Mouse (Mus musculus) hindbrain, embryonic 11.5 days (tissue): Measurements from ENCODE around the gene Edem2. TPM values are rescaled to one million over a fixed set of nuclear protein-coding genes. Genes with fewer than 3 reads are reported as not detected.
A peak's percentile ranks its signal among the peaks of the same experiment; 100 is the strongest.

ENCODE experiments used
- ATAC-seq: fragments of 200-750 bp; cut with Nextera tagmentation; 2 replicates; pipeline ENCODE4 v1.8.0; 2017; ENCODE audit warnings: mild to moderate bottlenecking, moderate TSS enrichment, moderate library complexity; ENCODE audit not compliant: low FRiP score
- DNase-seq: peaks from one replicate; pipeline ENCODE4 v3.0.0-alpha.2; 2015; ENCODE audit warnings: low spot score
- H3K27ac ChIP-seq: fragments of 300-500 bp; sonication (generic); 2 replicates; pipeline ENCODE4 v1.5.1; 2014; ENCODE audit warnings: mild to moderate bottlenecking, low read depth, low read length
- H3K27me3 ChIP-seq: fragments of 300-500 bp; sonication (generic); 2 replicates; pipeline ENCODE4 v1.6.1; 2014; ENCODE audit warnings: mild to moderate bottlenecking, low read length, moderate library complexity, mixed read lengths; ENCODE audit not compliant: control insufficient read depth, insufficient read depth
- H3K36me3 ChIP-seq: fragments of 300-500 bp; sonication (generic); 2 replicates; pipeline ENCODE4 v1.6.1; 2014; ENCODE audit warnings: mild to moderate bottlenecking, low read length, moderate library complexity, mixed read lengths; ENCODE audit not compliant: control insufficient read depth, insufficient read depth
- H3K4me1 ChIP-seq: fragments of 300-500 bp; sonication (generic); replicated peaks from 2 replicates; pipeline ENCODE4 v1.6.1; 2014; ENCODE audit warnings: low read length, mixed read lengths; ENCODE audit not compliant: control insufficient read depth, insufficient read depth
- H3K4me2 ChIP-seq: fragments of 300-500 bp; sonication (generic); replicated peaks from 2 replicates; pipeline ENCODE4 v1.6.1; 2014; ENCODE audit warnings: mild to moderate bottlenecking, low read depth, low read length
- H3K4me3 ChIP-seq: fragments of 300-500 bp; sonication (generic); 2 replicates; pipeline ENCODE4 v1.5.1; 2014; ENCODE audit warnings: low read depth, low read length
- H3K9ac ChIP-seq: fragments of 300-500 bp; sonication (generic); 2 replicates; pipeline ENCODE4 v1.6.1; 2014; ENCODE audit warnings: low read depth, low read length
- H3K9me3 ChIP-seq: fragments of 300-500 bp; sonication (generic); 2 replicates; pipeline ENCODE4 v1.6.1; 2016; ENCODE audit warnings: low read length; ENCODE audit not compliant: control insufficient read depth
- WGBS: fragments of 180-500 bp; shearing (Covaris S2); extraction: QIAGEN DNeasy Blood & Tissue Kit; methylation state at CpG from one replicate; pipeline ENCODE4 v1.1.7; 2014; 5-methylcytosine and 5-hydroxymethylcytosine counted together
- polyA plus RNA-seq: library from polyadenylated mRNA; unstranded; fragments of >200 nt; fragmentation: Nextera tagmentation; extraction: Ambion mirVana; gene quantifications from 2 replicates; pipeline ENCODE4 v1.2.1, GENCODE M21; 2014

The Edem2 gene
- polyA plus RNA-seq: 36.0 and 37.4 TPM in 2 replicates

DNA sequence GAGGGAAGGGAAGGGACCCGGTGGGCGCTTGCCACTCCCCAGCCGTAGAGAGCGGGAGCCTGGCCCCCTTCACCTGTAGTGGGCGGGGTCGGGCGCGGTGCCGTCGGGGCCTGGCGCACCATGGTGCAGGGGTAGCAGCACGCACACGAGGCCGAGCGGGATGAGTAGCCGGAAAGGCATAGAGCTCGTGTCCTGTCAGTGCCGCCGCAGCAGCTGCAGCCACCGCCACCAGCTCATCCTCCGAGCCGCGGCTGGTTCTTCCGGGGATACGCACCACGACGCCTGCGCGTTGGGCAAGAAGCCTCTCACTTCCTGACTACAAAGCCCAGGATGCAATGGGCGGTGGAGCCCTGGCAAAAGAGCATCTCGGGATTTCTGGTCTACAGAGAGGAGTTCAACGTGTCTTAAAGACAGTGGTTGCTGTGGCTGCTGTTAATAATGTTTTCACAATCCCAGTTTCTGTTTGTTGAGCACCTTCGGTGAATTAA is at the start of gene Edem2:
Gene Edem2 (minus strand): TSS at position 318 of the 488 bp plus-strand sequence.
- Histone ChIP-seq H3K4me1 (no peaks in the 10 kb centered on the region), H3K9ac (peak within 1 kb of the TSS; percentile 81), H3K27ac (no peak within 1 kb of the TSS), H3K4me3 (peak within 1 kb of the TSS; percentile 77), H3K9me3 (no peaks in the 10 kb centered on the region), H3K4me2 (peak within 1 kb of the TSS; percentile 87), H3K27me3 (no peaks in the 10 kb centered on the region), H3K36me3 (no peaks in the 10 kb centered on the region)
- under 1% methylated on average over 33 of the region's 33 CpGs for WGBS
- peak; percentile 96 for DNase-seq
- peak; percentile 92 for ATAC-seq

DNA sequence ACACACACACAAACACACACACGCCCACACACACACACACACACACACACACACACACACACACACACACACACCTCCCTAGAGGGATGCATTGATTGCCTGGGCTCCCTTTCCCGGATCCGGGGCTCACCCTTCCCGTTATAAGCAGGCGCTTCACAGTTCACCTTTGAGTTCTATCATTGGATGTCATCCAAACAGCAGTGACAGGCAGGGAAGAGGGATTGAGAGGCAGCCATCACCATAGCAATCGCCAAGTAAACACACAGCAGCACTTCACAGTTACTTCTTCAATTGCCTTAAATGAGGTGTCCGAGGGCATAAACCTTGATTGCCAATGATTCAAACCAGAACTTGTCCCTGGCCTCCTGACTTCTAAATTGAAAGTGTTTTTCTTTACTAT is 49.8 kb upstream of the Edem2 start:
- Histone ChIP-seq H3K4me1 (0 out of 2 replicates have a peak, but pooled peaks cover 2% of the 10 kb centered on the region), H3K9ac (no peak overlapping the region), H3K4me2 (no peak overlapping the region), H3K27ac (no peak overlapping the region), H3K36me3 (no peaks in the 10 kb centered on the region), H3K9me3 (no peaks in the 10 kb centered on the region), H3K27me3 (peaks cover 7% of the 10 kb centered on the region; the same call in 1 of the 2 replicates), H3K4me3 (no peak overlapping the region)
- ATAC-seq (no peak), DNase-seq (no peak)
- WGBS: 69% methylated on average over 7 of the region's 7 CpGs

DNA sequence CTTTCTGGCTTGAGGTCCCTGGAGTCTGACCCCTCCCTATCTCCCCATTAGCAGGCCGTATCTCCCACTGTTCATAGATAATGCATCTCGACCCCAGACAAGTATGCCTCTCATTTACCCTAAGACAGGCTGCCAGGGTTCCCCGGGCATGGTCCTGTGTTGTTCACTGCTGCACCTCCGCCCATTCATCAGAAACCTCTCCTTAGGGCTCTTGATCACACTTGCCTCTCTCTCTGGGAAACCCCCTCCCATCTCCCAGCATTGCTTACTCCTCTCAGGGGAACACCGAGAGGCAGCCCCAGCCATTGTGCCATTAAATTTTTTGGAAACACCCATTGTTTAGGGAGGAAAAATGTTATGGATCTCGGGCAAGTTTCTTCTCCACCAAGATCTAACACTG is 48.7 kb upstream of the Edem2 start:
- Histone ChIP-seq H3K27me3 (peaks cover 14% of the 10 kb centered on the region), H3K27ac (no peak overlapping the region), H3K9me3 (no peaks in the 10 kb centered on the region), H3K36me3 (no peaks in the 10 kb centered on the region), H3K4me3 (no peak overlapping the region), H3K4me2 (no peak overlapping the region), H3K4me1 (0 out of 2 replicates have a peak, but pooled peaks cover 2% of the 10 kb centered on the region), H3K9ac (no peak overlapping the region)
- DNase-seq (no peak), ATAC-seq (no peak)
- 57% methylated on average over 6 of the region's 6 CpGs for WGBS

DNA sequence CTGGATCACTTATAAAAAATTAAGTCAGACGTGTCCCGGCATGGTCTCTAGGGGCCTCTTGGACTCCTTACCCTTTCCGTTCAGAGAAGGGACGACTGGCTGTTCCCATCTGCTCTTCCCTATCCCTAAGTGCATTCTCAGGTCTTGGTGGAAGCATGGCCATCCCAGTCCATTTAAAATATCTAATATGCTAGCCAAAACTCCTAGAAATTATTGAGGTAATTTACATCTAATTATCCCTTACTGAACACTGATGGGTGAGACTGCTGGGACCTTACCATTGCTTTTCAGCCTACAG is 48.4 kb upstream of the Edem2 start:
- Histone ChIP-seq H3K36me3 (no peaks in the 10 kb centered on the region), H3K9ac (no peak overlapping the region), H3K4me2 (no peak overlapping the region), H3K27me3 (peaks cover 14% of the 10 kb centered on the region), H3K27ac (no peak overlapping the region), H3K4me1 (0 out of 2 replicates have a peak, but pooled peaks cover 2% of the 10 kb centered on the region), H3K4me3 (no peak overlapping the region), H3K9me3 (no peaks in the 10 kb centered on the region)
- DNase-seq (no peak), ATAC-seq (no peak)
- 63% methylated on average over 4 of the region's 4 CpGs for WGBS

DNA sequence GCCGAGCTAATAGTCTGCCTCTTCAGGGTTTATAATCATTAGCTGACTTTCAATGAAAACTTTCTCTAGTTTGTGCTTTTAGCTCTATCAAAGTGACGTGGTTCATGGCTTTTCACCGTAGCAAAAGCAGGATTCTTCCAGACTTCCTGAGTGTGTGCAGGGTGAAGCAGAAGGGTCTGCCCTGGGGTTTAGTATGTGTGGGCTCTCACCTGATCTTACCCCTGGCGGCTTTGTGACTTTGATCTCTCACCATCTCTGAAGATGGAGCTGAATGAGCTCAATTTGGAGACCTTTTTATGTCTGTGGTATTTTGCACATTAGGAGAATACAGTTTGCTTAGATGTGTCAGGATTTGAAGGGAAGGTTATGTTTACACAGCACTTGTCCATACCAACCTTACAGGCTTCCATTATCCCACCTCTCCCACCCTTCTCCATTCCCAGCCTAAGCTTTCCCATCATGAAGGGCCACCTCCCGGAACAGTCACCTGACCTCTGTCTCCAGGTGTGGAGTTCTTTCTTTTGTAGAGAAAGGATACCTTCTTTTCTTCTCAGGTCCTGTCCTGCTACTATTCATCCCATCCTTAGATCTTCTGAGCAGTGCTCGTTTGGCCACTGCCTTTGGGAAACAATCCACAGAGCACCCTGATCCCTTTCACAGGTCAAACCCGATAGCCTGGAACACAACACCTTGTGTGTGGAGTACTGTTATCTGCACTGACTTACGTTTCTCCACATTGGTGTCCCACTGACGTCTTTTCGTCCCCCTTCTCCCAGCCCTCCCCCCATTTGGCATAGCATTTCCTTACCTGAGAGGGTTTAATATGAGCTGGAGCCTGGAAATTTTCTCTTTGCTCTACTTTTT is 47.8 kb upstream of the Edem2 start:
- H3K27ac ChIP-seq: no peak overlapping the region
- no peak overlapping the region for H3K9ac ChIP-seq
- H3K4me2 ChIP-seq: no peak overlapping the region
- H3K9me3 ChIP-seq: no peaks in the 10 kb centered on the region
- DNase-seq (no peak), ATAC-seq (no peak)
- H3K27me3 ChIP-seq: peaks cover 14% of the 10 kb centered on the region
- WGBS: 77% methylated on average over 10 of the region's 10 CpGs
- no peaks in the 10 kb centered on the region for H3K36me3 ChIP-seq
- no peak overlapping the region for H3K4me3 ChIP-seq
- 0 out of 2 replicates have a peak, but pooled peaks cover 2% of the 10 kb centered on the region for H3K4me1 ChIP-seq

DNA sequence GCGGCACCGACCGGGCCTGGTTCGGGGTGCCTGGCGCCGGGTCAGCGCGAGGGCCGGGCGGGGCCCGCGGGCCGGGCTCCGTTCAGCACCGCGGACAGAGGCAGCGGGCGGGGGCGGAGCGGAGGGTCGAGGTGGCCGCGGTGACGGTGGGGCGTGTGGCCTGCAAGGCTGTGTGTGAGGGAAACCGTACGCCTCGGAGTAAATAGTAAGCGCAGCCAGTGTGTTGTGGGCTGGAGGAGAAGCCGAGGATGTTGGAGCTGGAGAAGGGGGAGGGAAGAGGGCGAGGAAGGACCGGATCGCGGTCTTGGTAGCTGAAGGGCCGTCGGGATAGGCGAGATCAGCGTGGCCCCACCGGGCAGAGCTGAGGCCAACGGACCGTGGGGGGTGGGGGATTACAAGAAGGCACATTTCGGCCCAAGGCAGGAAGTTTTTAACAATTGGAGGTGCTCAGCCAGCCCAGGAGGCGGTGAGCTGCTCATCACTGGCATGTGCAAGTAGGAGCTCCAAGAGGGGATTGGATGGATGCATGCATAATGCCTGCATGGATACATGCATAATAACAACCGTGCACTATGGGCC is 46.5 kb upstream of the Edem2 start:
- Histone ChIP-seq H3K27ac (peak overlapping the region; percentile 67), H3K4me1 (0 out of 2 replicates have a peak, but pooled peaks cover 2% of the 10 kb centered on the region), H3K27me3 (peaks cover 14% of the 10 kb centered on the region), H3K9ac (peak overlapping the region; percentile 74), H3K9me3 (no peaks in the 10 kb centered on the region), H3K4me3 (peak overlapping the region; percentile 53), H3K36me3 (no peaks in the 10 kb centered on the region), H3K4me2 (peak overlapping the region; percentile 86)
- WGBS: 2% methylated on average over 44 of the region's 44 CpGs
- ATAC-seq: peak; percentile 77
- peak; percentile 79 for DNase-seq

DNA sequence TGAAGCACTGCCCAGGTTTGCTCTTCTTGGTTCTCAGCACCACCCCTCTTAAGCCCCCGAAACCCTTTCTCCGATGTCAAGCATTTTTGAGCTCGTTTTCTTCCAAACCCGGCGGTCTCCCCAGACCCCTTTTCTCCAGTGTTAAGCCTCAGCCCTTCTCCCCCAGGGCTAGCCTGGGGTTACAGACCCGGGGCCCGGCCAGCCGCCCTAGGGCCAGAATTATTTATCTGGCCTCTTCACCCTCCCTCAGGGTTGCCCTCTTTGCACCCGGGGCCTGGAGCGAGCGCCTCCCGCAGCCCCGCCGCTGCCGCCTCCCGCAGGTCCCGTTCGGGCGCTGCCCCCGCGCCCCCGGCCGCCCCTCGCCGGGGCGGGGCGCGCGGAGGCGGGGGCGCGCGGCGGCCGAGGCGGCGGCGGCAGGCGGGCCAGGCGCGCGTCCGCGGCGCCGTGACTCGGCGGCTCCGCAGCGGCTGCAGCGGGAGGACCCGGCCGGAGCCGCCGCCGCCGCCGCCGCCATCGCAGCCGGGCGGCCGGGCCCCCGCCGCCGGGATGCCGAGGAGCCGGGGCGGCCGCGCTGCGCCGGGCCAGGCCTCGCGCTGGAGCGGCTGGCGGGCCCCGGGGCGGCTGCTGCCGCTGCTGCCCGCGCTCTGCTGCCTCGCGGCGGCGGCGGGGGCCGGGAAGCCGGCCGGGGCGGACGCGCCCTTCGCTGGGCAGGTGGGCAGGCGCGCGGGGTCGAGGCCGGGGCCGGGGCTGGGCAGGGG is 45.8 kb upstream of the Edem2 start, which contains the start of gene Mmp24:
Gene Mmp24 (plus strand): TSS at position 416 of the 758 bp plus-strand sequence.
- Histone ChIP-seq H3K9me3 (no peaks in the 10 kb centered on the region), H3K4me1 (0 out of 2 replicates have a peak, but pooled peaks cover 2% of the 10 kb centered on the region), H3K9ac (peak within 1 kb of the TSS; percentile 74), H3K27me3 (peaks cover 14% of the 10 kb centered on the region), H3K27ac (peak within 1 kb of the TSS; percentile 67), H3K4me3 (peak within 1 kb of the TSS; percentile 53), H3K36me3 (no peaks in the 10 kb centered on the region), H3K4me2 (peak within 1 kb of the TSS; percentile 86)
- WGBS: 2% methylated on average over 51 of the region's 100 CpGs
- ATAC-seq (no peak), DNase-seq (peak; percentile 29)

DNA sequence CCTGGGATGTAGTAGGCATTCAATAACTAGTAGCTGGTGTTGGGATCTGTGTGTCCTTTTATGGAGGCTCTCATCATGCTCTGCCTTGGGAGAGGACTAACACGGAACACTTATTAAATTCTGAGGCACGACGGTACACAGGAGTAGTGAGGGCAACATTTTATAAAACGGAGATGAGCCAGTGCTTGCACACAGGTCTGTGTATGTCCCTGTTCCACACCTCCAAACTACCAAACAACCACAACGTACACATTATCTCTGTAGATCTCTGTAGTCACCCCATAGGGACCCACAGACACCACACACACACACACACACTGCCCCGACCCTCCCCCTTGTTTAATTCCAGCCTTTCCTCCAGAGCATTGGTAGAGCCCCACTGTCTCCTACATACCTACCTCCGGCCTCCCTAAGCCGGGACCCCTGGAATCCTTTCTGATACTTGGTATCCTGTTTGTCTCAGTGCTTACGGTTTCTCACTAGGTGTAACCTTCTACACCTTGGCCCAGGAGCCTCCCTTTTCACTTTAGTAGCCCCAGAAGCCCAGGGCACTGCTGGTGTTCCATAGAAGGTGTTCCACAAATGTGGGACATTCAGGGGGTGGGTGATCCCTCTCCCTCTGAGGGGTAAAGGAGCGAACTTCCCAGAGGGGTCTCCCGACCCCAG is 45.1 kb upstream of the Edem2 start:
- 65% methylated on average over 11 of the region's 11 CpGs for WGBS
- Histone ChIP-seq H3K4me3 (peak overlapping the region; percentile 53; the same call in 1 of the 2 replicates), H3K27me3 (peaks cover 14% of the 10 kb centered on the region), H3K9ac (no peak overlapping the region), H3K9me3 (no peaks in the 10 kb centered on the region), H3K4me2 (peak overlapping the region; percentile 86), H3K36me3 (no peaks in the 10 kb centered on the region), H3K4me1 (0 out of 2 replicates have a peak, but pooled peaks cover 2% of the 10 kb centered on the region), H3K27ac (no peak overlapping the region)
- DNase-seq: no peak
- no peak for ATAC-seq
